Mouse (Mus musculus): ENCODE measurements around the gene Kctd3. TPM values are rescaled to one million over a fixed set of nuclear protein-coding genes. Genes with fewer than 3 reads are reported as not detected.
"Not testable (repeated sequence)": the region's sequence is repeated elsewhere in the genome, so short reads cannot be mapped to it uniquely, and the experiment has no call there.

Gene Kctd3
- polyA plus RNA-seq (2017; shearing (Covaris generic)): 10 to 100 TPM in 1 of 3 experiments, 1 to 10 TPM in 2; 3.7 to 11.3 (median 7.7) TPM

GRCm38 (mm10) chr1:189007239-189007979 lies at the start of gene Kctd3:
Kctd3 (minus strand) TSS chr1:189007841.
- ATAC-seq: peak; percentile 90

DNA sequence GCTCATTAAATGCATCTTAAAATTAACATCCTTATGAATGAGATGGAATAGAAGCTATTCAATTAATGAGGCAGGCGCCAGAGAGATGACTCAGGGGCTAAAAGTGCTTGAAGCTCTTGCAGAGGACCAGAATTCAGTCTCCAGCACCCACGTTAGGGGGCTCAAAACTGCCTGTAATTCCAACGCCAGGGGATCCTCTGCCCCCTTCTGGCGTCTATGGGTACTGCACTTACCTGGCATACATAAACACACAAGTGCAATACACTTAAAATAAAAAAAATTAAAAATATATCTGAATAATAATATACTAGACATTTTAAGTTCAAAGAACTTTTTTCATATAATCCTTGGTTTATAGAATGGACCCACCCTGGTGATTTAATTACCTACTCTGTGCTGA lies 49.8 kb upstream of the Kctd3 start:
- ATAC-seq: no peak

- ATAC-seq: no peak
These were observed 48.3 kb upstream of the Kctd3 start for GRCm38 (mm10) chr1:189055933-189056332.

DNA sequence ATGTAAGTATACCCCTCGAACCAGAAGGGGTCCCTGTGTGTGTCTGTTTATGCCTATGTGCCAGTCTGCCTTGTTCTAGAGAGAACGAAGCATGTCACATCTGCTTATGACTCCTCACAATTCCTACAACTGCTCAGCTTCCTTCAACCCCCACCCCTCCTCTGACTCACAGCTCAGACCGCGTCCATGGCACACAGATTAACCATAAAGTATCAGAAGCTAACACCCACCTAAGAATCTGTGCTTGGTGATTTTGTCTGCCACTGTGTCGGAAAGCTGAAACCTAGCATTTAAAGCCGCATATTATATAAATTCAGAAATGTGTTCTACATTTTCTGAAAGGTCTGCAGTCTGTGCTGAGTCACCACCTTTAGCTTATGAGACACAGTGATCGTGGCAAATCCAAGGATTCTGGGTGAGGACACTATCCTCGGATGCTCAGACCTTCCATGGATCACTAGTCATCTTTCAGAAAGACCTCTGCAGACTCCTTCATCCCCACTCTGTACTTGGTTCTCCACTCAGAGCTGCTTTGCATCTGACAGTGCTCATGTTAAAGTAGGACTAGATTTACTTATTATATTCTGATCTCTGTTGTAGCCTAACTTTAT lies 47.4 kb upstream of the Kctd3 start:
- ATAC-seq: no peak

- ATAC-seq: no peak
These were observed 46.5 kb upstream of the Kctd3 start for GRCm38 (mm10) chr1:189054191-189054590.

- no peak for ATAC-seq
These were observed 44.5 kb upstream of the Kctd3 start for GRCm38 (mm10) chr1:189052189-189052588.

- no peak for ATAC-seq
These were observed 42.5 kb upstream of the Kctd3 start for GRCm38 (mm10) chr1:189050122-189050521.

DNA sequence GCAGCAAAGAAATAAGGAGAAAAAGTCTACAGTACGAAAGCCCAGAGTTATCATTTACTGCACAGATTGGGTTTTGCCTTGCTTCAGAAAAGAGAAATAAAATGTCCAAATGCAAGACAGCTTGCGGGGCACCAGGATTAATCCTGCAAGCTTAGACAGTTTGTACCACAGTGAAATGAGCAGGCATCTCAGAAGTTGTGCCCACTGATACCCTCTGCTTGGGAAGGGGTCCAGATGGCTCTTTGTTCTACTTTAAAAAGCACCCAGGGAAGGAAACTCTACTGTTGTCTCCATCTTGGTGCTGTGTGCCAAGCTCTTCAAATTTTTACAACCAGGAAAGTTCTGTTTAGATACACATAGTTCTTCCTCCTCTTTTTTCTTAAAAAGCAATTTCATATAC lies 40.7 kb upstream of the Kctd3 start:
- no peak for ATAC-seq

- no peak for ATAC-seq
These were observed 40.3 kb upstream of the Kctd3 start for GRCm38 (mm10) chr1:189047918-189048317.

DNA sequence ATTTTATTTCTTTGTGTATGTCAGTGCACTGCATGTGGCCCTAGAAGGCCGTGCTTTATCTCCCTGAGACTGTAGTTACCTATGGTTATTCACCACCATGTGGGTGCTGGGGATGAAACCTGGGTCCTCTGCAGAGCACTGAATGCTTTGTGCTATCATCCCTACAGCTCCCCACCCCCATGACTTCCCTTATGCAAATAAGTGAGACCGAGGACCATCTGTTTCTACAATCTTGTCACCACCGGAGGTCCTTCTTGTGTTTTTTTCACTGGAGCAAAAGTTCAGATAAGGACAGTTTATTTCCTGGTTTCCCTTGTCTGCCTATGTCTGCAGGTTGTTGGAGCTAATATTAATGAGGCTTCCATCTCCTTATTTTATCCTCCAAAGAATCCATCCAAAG lies 39.2 kb upstream of the Kctd3 start:
- no peak for ATAC-seq

GRCm38 (mm10) chr1:189046301-189046700 lies 38.7 kb upstream of the Kctd3 start:
- ATAC-seq: no peak

GRCm38 (mm10) chr1:189041261-189041660 lies 33.6 kb upstream of the Kctd3 start:
- no peak for ATAC-seq

DNA sequence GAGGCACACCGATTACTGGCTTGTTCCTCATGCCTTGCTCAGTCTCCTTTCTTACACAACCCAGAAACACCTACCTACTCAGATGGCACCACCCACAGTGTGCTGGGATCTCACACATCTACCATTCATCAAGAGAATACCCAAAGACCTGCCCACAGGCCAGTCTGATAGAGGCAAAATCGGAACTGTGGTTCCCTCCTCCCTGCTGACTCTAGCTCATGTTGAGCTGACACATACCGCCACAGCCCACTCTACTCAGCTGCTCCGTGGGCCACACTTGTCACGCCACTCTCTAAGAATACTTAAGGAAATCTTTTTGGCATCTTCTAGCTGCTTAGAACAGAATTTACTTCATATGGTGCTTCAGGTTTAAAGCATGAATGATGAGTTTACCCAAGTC lies 31.7 kb upstream of the Kctd3 start:
- no peak for ATAC-seq

DNA sequence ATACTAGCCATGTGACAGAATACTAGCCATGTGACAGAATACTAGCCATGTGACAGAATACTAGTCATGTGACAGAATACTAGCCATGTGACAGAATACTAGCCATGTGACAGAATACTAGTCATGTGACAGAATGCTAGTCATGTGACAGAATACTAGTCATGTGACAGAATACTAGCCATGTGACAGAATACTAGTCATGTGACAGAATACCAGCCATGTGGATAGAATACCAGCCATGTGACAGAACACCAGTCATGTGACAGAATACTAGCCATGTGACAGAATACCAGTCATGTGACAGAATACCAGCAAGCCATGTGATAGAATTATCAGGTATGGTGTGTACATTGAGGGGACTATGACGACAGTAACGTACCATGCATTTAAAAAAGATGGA lies 25.2 kb upstream of the Kctd3 start:
- not testable (repeated sequence) for ATAC-seq

DNA sequence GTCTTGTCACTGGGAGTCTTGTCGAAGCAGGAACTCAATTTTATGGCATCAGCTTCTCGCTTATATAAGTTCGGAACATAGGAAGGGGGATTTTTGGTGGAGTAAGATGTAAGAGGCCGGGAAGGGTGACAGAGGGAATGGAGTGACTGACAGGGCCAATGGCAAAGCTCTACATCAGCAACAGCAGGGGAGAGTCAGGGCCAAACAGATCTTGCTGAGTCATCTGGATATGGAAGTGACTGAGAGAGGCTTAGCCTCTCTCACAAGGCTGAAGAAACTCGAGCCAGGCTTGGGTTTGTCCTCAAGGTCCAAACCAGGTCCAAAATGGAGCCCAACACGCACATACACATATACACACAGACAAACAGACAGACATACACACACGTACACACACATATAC lies 23.3 kb upstream of the Kctd3 start:
- no peak for ATAC-seq

DNA sequence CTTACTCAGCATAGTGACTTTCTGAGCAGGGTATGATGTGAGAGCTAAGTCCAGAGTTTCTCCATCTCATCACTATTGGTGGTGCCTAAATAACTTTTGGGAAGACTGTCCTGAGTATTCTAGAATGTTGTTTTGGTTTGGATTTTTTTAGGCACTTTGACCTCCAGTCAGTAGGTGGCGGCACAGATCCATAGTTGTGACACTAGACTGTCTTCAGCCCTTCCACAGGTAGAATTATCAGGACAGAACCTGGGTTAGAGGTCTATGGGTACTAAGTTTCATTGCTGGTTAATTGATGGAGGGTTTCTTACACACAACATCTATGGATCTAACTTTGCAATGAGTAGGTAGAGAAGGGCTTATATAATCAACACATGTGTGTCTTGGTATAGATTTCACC lies 20.6 kb upstream of the Kctd3 start:
- no peak for ATAC-seq

DNA sequence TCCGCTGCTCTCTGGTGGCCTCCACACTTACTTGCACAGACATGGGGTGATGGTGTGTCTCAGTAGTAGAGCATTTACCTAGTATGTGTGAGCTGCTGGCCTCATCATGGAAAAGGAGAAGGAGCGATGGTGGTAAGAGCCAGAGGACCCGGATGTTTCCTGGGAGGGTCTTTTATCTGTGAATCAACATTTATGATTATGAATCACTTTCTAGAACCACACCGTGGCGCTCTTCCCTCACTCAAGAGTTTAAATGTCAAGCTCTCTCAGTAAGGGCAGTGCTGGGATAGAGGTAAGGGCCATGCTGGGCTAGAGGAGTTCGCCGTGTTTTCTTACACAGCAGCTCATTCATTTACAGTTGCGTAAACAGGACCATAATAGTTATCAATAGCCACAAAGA lies 19.2 kb upstream of the Kctd3 start:
- ATAC-seq: no peak

GRCm38 (mm10) chr1:189023701-189024080 lies 16.1 kb upstream of the Kctd3 start:
- ATAC-seq: no peak

DNA sequence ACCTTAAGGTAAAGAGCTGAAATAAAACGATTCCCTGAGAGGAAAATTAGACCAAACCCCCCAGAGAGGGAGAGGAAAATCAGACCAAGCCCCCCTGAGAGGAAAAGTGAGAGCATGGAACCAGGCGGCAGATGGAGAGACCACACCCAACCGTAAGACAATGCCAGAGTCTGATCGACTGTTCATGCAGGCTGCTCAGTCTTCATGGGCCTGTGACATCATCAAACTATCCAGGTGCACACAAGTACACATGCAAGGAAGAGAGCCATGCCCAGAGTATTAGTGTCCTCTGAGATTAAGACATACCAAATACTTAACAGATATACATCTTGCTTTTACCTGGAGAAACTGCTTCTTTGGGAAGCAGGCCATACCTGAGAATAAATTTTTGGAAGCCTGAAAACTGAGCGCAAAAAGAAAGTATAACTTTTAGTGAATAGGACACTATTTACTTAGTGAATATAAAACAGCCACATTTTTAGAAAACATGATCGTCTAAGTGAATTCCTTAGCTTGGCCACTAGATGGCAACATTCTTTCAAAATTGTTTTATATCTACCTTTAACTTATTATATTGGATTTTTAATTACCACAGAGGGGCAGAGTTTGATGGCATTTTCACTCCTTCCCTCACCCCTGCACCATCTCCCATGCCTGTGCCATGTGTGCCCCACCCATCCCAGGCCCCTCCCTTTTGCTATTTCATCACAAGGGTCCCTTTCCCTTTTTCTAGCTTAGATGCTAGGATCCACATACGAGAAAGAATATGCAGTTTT lies 15.5 kb upstream of the Kctd3 start:
- peak; percentile 67 for ATAC-seq

- no peak for ATAC-seq
These were observed 7.7 kb upstream of the Kctd3 start for GRCm38 (mm10) chr1:189015372-189015771.

DNA sequence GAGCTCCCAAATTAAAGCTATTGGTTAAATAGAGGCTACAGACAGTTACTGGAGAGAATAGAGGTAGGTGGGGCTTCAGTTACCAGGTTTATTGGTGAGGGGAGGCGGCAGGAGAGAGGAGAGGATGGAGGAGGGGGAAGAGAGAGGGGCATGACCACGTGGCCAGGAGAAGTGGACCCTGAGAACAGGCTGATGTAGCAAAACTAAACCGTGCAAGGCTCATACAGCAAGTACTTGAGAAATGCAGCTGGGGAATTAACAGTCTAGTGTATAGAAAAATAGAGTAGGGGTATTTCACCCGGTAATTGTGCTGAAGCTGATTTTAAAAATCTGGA lies 5.9 kb upstream of the Kctd3 start:
- ATAC-seq: no peak

DNA sequence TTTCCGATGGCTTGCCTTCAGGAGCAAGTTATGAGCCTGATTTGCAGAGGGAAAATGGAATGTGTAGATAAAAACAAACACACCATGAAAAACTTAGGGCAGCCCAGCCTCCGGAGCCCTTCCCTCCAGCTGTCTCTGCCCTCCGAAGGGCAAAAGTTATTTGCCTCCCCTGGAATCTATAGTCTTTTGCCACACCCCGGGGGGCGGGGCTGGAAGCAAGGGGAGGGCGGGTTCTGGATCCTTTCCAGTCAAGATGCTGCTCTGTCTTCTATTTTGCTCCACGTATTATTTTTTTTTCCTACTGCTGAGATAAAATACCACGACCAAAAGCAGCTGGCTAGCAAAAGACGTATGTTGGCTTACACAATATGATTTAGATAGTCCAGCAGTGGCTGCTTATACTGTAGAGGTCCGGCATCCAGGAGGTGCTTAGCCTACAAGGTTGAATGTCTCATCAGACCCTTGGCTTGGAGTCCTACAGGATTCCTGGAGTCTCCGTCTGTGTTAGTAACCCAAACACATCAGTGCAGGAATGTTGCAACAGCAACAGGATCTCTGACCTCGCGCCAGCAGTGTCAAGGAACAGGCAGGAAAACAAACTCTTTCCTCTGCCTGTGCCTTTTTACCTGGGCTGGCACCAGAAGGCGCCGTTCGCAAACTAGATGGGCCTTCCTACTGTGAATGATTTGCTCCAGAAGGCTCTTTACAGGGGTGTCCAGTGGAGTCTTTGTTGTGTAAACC lies 5.4 kb upstream of the Kctd3 start:
- ATAC-seq: no peak

GRCm38 (mm10) chr1:189010671-189011070 lies 3.0 kb upstream of the Kctd3 start:
- no peak for ATAC-seq

Measured in inflammation-experienced regulatory T-cells, adult 6 months (primary cell).